Mouse (Mus musculus) thymus, adult 2 months (tissue): ENCODE results near the gene Ampd3.

Experiments
- CTCF ChIP-seq: fragments of 200-500 bp; IDR thresholded peaks from 2 replicates; pipeline ENCODE4 v1.5.1; 2012; ENCODE audit warnings: mild to moderate bottlenecking, control low read depth, low read length, moderate library complexity, borderline replicate concordance; ENCODE audit not compliant: control insufficient read depth, poor library complexity, insufficient read depth; ENCODE audit errors: extremely low read depth
- POLR2A ChIP-seq: fragments of 200-500 bp; IDR thresholded peaks from 2 replicates; pipeline ENCODE4 v1.6.1; 2012; ENCODE audit warnings: mild to moderate bottlenecking, low read length, control low read depth, moderate library complexity; ENCODE audit not compliant: control insufficient read depth, poor library complexity, insufficient read depth; ENCODE audit errors: extremely low read depth

- TF ChIP-seq CTCF: no peak
- no peak for TF ChIP-seq POLR2A
Observed at GRCm38 (mm10) chr7:110811529-110811928, 43.5 kb downstream of the Ampd3 start.
